Mouse (Mus musculus) kidney, embryonic 15.5 days (tissue): Measurements from ENCODE around the gene Wfdc3. TPM values are rescaled to one million over a fixed set of nuclear protein-coding genes. Genes with fewer than 3 reads are reported as not detected.

Source experiments
- ATAC-seq: fragments of 200-750 bp; cut with Nextera tagmentation; replicated peaks from 2 replicates; pipeline ENCODE4 v1.8.0; 2017; ENCODE audit warnings: moderate TSS enrichment; ENCODE audit not compliant: low FRiP score
- H3K27ac ChIP-seq: fragments of 300-500 bp; sonication (generic); 2 replicates; pipeline ENCODE4 v1.5.1; 2015; ENCODE audit warnings: mild to moderate bottlenecking, inconsistent platforms
- H3K27me3 ChIP-seq: fragments of 300-500 bp; sonication (generic); 2 replicates; pipeline ENCODE4 v1.6.1; 2015; ENCODE audit warnings: inconsistent platforms
- H3K36me3 ChIP-seq: fragments of 300-500 bp; sonication (generic); 2 replicates; pipeline ENCODE4 v1.6.1; 2015; ENCODE audit warnings: inconsistent platforms
- H3K4me1 ChIP-seq: fragments of 300-500 bp; sonication (generic); 2 replicates; pipeline ENCODE4 v1.6.1; 2015; ENCODE audit warnings: inconsistent platforms
- H3K4me2 ChIP-seq: fragments of 300-500 bp; sonication (generic); 2 replicates; pipeline ENCODE4 v1.6.1; 2015; ENCODE audit warnings: moderate library complexity, mild to moderate bottlenecking, inconsistent platforms
- H3K4me3 ChIP-seq: fragments of 300-500 bp; sonication (generic); replicated peaks from 2 replicates; pipeline ENCODE4 v1.5.1; 2015; ENCODE audit warnings: mild to moderate bottlenecking, inconsistent platforms
- H3K9ac ChIP-seq: fragments of 300-500 bp; sonication (generic); 2 replicates; pipeline ENCODE4 v1.6.1; 2015; ENCODE audit warnings: mild to moderate bottlenecking, inconsistent platforms
- H3K9me3 ChIP-seq: fragments of 300-500 bp; sonication (generic); replicated peaks from 2 replicates; pipeline ENCODE4 v1.6.1; 2016; ENCODE audit warnings: inconsistent platforms
- WGBS: fragments of 180-500 bp; shearing (Covaris S2); methylation state at CpG from one replicate; pipeline ENCODE4 v1.1.7; 2015; ENCODE audit warnings: mixed read lengths; 5-methylcytosine and 5-hydroxymethylcytosine counted together
- polyA plus RNA-seq: library from polyadenylated mRNA; unstranded; fragments of >200 nt; fragmentation: Nextera tagmentation; extraction: Ambion mirVana; gene quantifications from 2 replicates; pipeline ENCODE4 v1.2.1, GENCODE M21; 2015

Wfdc3 gene
- 1.2 and 1.3 TPM in 2 replicates for polyA plus RNA-seq

- Histone ChIP-seq H3K4me1 (peaks cover 20% of the 10 kb centered on the region), H3K4me2 (peak within 1 kb of the TSS; percentile 66), H3K27ac (peak within 1 kb of the TSS; percentile 73), H3K9me3 (no peaks in the 10 kb centered on the region), H3K4me3 (peak within 1 kb of the TSS; percentile 85), H3K9ac (peak within 1 kb of the TSS; percentile 89), H3K27me3 (no peaks in the 10 kb centered on the region), H3K36me3 (peaks cover 37% of the 10 kb centered on the region)
- ATAC-seq, result peak; percentile 93
- WGBS, result under 1% methylated on average over 70 of the region's 70 CpGs
Measured at GRCm38 (mm10) chr2:164745843-164746479, at the start of gene Wfdc3, which contains the start of gene Dnttip1. Wfdc3 (minus strand) TSS chr2:164745931. Dnttip1 (plus strand) TSS chr2:164745983.

GRCm38 (mm10) chr2:164794293-164794692, 48.6 kb upstream of the Wfdc3 start:
- no peak overlapping the region for H3K4me3 ChIP-seq
- no peaks in the 10 kb centered on the region for H3K27me3 ChIP-seq
- H3K4me2 ChIP-seq, result no peak overlapping the region
- no peaks in the 10 kb centered on the region for H3K9me3 ChIP-seq
- 35% methylated on average over 5 of the region's 5 CpGs for WGBS
- no peak overlapping the region for H3K9ac ChIP-seq
- ATAC-seq, result peak; percentile 44; the same call in 1 of the 2 replicates
- no peaks in the 10 kb centered on the region for H3K4me1 ChIP-seq
- no peak overlapping the region for H3K27ac ChIP-seq
- H3K36me3 ChIP-seq, result peaks cover 90% of the 10 kb centered on the region

- Histone ChIP-seq H3K4me3 (no peak overlapping the region), H3K9ac (no peak overlapping the region), H3K4me1 (0 out of 2 replicates have a peak, but pooled peaks cover 1% of the 10 kb centered on the region), H3K27ac (no peak overlapping the region), H3K27me3 (no peaks in the 10 kb centered on the region), H3K9me3 (no peaks in the 10 kb centered on the region), H3K36me3 (peaks cover 89% of the 10 kb centered on the region), H3K4me2 (no peak overlapping the region)
- 83% methylated on average over 2 of the region's 2 CpGs for WGBS
- ATAC-seq, result no peak
Measured at GRCm38 (mm10) chr2:164793772-164794171, 48.0 kb upstream of the Wfdc3 start.

- peaks cover 7% of the 10 kb centered on the region; the same call in 1 of the 2 replicates for H3K4me1 ChIP-seq
- no peak overlapping the region for H3K9ac ChIP-seq
- no peaks in the 10 kb centered on the region for H3K9me3 ChIP-seq
- no peaks in the 10 kb centered on the region for H3K27me3 ChIP-seq
- H3K4me3 ChIP-seq, result no peak overlapping the region
- peaks cover 89% of the 10 kb centered on the region for H3K36me3 ChIP-seq
- WGBS, result 81% methylated on average over 3 of the region's 3 CpGs
- H3K27ac ChIP-seq, result no peak overlapping the region
- H3K4me2 ChIP-seq, result no peak overlapping the region
- no peak for ATAC-seq
Measured at GRCm38 (mm10) chr2:164793236-164793635, 47.5 kb upstream of the Wfdc3 start.

- Histone ChIP-seq H3K27me3 (no peaks in the 10 kb centered on the region), H3K36me3 (peaks cover 84% of the 10 kb centered on the region), H3K27ac (no peak overlapping the region), H3K4me3 (no peak overlapping the region), H3K4me1 (peaks cover 11% of the 10 kb centered on the region; the same call in 1 of the 2 replicates), H3K9ac (no peak overlapping the region), H3K9me3 (no peaks in the 10 kb centered on the region), H3K4me2 (no peak overlapping the region)
- WGBS, result 91% methylated on average over 12 of the region's 12 CpGs
- no peak for ATAC-seq
Measured at GRCm38 (mm10) chr2:164792400-164793190, 46.9 kb upstream of the Wfdc3 start.

GRCm38 (mm10) chr2:164791841-164792261, 46.1 kb upstream of the Wfdc3 start:
- WGBS, result 96% methylated on average over 18 of the region's 18 CpGs
- H3K9ac ChIP-seq, result no peak overlapping the region
- no peak overlapping the region for H3K27ac ChIP-seq
- H3K4me2 ChIP-seq, result no peak overlapping the region
- H3K36me3 ChIP-seq, result peaks cover 76% of the 10 kb centered on the region
- H3K4me1 ChIP-seq, result peaks cover 18% of the 10 kb centered on the region
- no peak for ATAC-seq
- no peaks in the 10 kb centered on the region for H3K27me3 ChIP-seq
- H3K9me3 ChIP-seq, result no peaks in the 10 kb centered on the region
- H3K4me3 ChIP-seq, result no peak overlapping the region

GRCm38 (mm10) chr2:164790451-164790850, 44.7 kb upstream of the Wfdc3 start:
- Histone ChIP-seq H3K36me3 (peaks cover 63% of the 10 kb centered on the region), H3K9me3 (no peaks in the 10 kb centered on the region), H3K27ac (no peak overlapping the region), H3K4me1 (peaks cover 28% of the 10 kb centered on the region), H3K4me3 (no peak overlapping the region), H3K27me3 (no peaks in the 10 kb centered on the region), H3K9ac (no peak overlapping the region), H3K4me2 (no peak overlapping the region)
- 77% methylated on average over 4 of the region's 4 CpGs for WGBS
- ATAC-seq, result no peak

GRCm38 (mm10) chr2:164788411-164788810, 42.7 kb upstream of the Wfdc3 start:
- WGBS, result 63% methylated on average over 4 of the region's 4 CpGs
- no peak overlapping the region for H3K4me2 ChIP-seq
- peaks cover 34% of the 10 kb centered on the region for H3K4me1 ChIP-seq
- H3K4me3 ChIP-seq, result no peak overlapping the region
- no peak for ATAC-seq
- no peak overlapping the region for H3K9ac ChIP-seq
- no peaks in the 10 kb centered on the region for H3K27me3 ChIP-seq
- peaks cover 49% of the 10 kb centered on the region for H3K36me3 ChIP-seq
- H3K9me3 ChIP-seq, result no peaks in the 10 kb centered on the region
- no peak overlapping the region for H3K27ac ChIP-seq

- Histone ChIP-seq H3K9ac (no peak overlapping the region), H3K27me3 (no peaks in the 10 kb centered on the region), H3K27ac (no peak overlapping the region), H3K4me2 (no peak overlapping the region; the same call in 1 of the 2 replicates), H3K36me3 (peaks cover 43% of the 10 kb centered on the region), H3K4me3 (no peak overlapping the region), H3K9me3 (no peaks in the 10 kb centered on the region), H3K4me1 (peaks cover 34% of the 10 kb centered on the region)
- 68% methylated on average over 10 of the region's 10 CpGs for WGBS
- ATAC-seq, result no peak
Measured at GRCm38 (mm10) chr2:164787779-164788178, 42.0 kb upstream of the Wfdc3 start.

GRCm38 (mm10) chr2:164787032-164787431, 41.3 kb upstream of the Wfdc3 start:
- WGBS, result 81% methylated on average over 3 of the region's 3 CpGs

GRCm38 (mm10) chr2:164786388-164786885, 40.7 kb upstream of the Wfdc3 start:
- 6% methylated on average over 15 of the region's 15 CpGs for WGBS
- H3K27ac ChIP-seq, result peak overlapping the region; percentile 95
- H3K4me1 ChIP-seq, result peaks cover 34% of the 10 kb centered on the region
- H3K9ac ChIP-seq, result peak overlapping the region; percentile 79
- no peaks in the 10 kb centered on the region for H3K27me3 ChIP-seq
- peaks cover 30% of the 10 kb centered on the region for H3K36me3 ChIP-seq
- peak overlapping the region; percentile 93 for H3K4me2 ChIP-seq
- H3K9me3 ChIP-seq, result no peaks in the 10 kb centered on the region
- peak; percentile 16; the same call in 1 of the 2 replicates for ATAC-seq
- peak overlapping the region; percentile 77 for H3K4me3 ChIP-seq

More at GRCm38 (mm10) chr2:164787032-164787431, 41.3 kb upstream of the Wfdc3 start:
- ATAC-seq, result no peak
- Histone ChIP-seq H3K9ac (0 out of 2 replicates have a peak overlapping the region, but pooled peaks have one; percentile 79), H3K27ac (0 out of 2 replicates have a peak overlapping the region, but pooled peaks have one; percentile 95), H3K4me3 (peak overlapping the region; percentile 77), H3K4me2 (peak overlapping the region; percentile 93), H3K36me3 (peaks cover 36% of the 10 kb centered on the region), H3K9me3 (no peaks in the 10 kb centered on the region), H3K27me3 (no peaks in the 10 kb centered on the region), H3K4me1 (peaks cover 34% of the 10 kb centered on the region)
